Mouse (Mus musculus) mature B cell (primary cell): ENCODE results near the gene Ckm.

ENCODE experiments used
- in situ Hi-C: fragments of 300-500 bp; cut with MboI; formaldehyde crosslinking; loops from 2 replicates; pipeline ENCODE4 v1.14.3; 2019

The Ckm gene

GRCm38 (mm10) chr7:19404476-19404875 lies at the start of gene Ckm:
Gene Ckm, plus strand, starts transcription at chr7:19404776.
- in situ Hi-C loops, result no loop called here

- in situ Hi-C loops, result no loop called here
These were observed 49.6 kb upstream of the Ckm start for GRCm38 (mm10) chr7:19354991-19355390.

- in situ Hi-C loops, result no loop called here
These were observed 48.3 kb upstream of the Ckm start for GRCm38 (mm10) chr7:19356311-19356710.

- in situ Hi-C loops, result no loop called here
These were observed 46.9 kb upstream of the Ckm start for GRCm38 (mm10) chr7:19357381-19358375.

GRCm38 (mm10) chr7:19358634-19359033 lies 45.9 kb upstream of the Ckm start:
- in situ Hi-C loops, result no loop called here

GRCm38 (mm10) chr7:19359299-19359891 lies 45.2 kb upstream of the Ckm start, which contains the start of the genes Cd3eap and Ppp1r13l:
Gene Cd3eap, minus strand, starts transcription at chr7:19359483.
Gene Ppp1r13l, plus strand, starts transcription at chr7:19359749.
- in situ Hi-C loops, result no loop called here

GRCm38 (mm10) chr7:19359892-19360641 lies 44.5 kb upstream of the Ckm start:
- in situ Hi-C loops, result no loop called here

GRCm38 (mm10) chr7:19360944-19361343 lies 43.6 kb upstream of the Ckm start:
- in situ Hi-C loops, result no loop called here

- in situ Hi-C loops, result no loop called here
These were observed 42.9 kb upstream of the Ckm start for GRCm38 (mm10) chr7:19361720-19362119.

- in situ Hi-C loops, result no loop called here
These were observed 42.3 kb upstream of the Ckm start for GRCm38 (mm10) chr7:19362276-19362675.

GRCm38 (mm10) chr7:19363881-19364280 lies 40.7 kb upstream of the Ckm start:
- in situ Hi-C loops, result no loop called here

- in situ Hi-C loops, result no loop called here
These were observed 39.2 kb upstream of the Ckm start for GRCm38 (mm10) chr7:19365376-19365775.

- in situ Hi-C loops, result no loop called here
These were observed 36.2 kb upstream of the Ckm start for GRCm38 (mm10) chr7:19368380-19368779.

GRCm38 (mm10) chr7:19369823-19370425 lies 34.7 kb upstream of the Ckm start:
- in situ Hi-C loops, result no loop called here

GRCm38 (mm10) chr7:19373367-19373766 lies 31.2 kb upstream of the Ckm start:
- in situ Hi-C loops, result no loop called here

GRCm38 (mm10) chr7:19375368-19375767 lies 29.2 kb upstream of the Ckm start:
- in situ Hi-C loops, result no loop called here

GRCm38 (mm10) chr7:19376019-19376418 lies 28.6 kb upstream of the Ckm start:
- in situ Hi-C loops, result no loop called here

GRCm38 (mm10) chr7:19378049-19378448 lies 26.5 kb upstream of the Ckm start:
- in situ Hi-C loops, result no loop called here

- in situ Hi-C loops, result no loop called here
These were observed 23.0 kb upstream of the Ckm start, which contains the start of gene Ercc2 for GRCm38 (mm10) chr7:19381377-19382165. Gene Ercc2, plus strand, starts transcription at chr7:19382010.

- in situ Hi-C loops, result no loop called here
These were observed 22.4 kb upstream of the Ckm start for GRCm38 (mm10) chr7:19382166-19382541.

- in situ Hi-C loops, result no loop called here
These were observed 20.9 kb upstream of the Ckm start for GRCm38 (mm10) chr7:19383708-19384107.
